Mouse (Mus musculus) monocyte, adult 59 days (primary cell): Measurements from ENCODE around the gene Ror1. TPM values are rescaled to one million over a fixed set of nuclear protein-coding genes. Genes with fewer than 3 reads are reported as not detected.

Source experiments
- total RNA-seq, 2 experiments: library from RNA; stranded (reverse); gene quantifications; one replicate each; pipeline ENCODE4 v1.2.4; 2023

Ror1 gene
- total RNA-seq: not detected

GRCm38 (mm10) chr4:100095685-100096595 is at the start of gene Ror1:
TSS of gene Ror1 (plus strand) at chr4:100095791.

GRCm38 (mm10) chr4:100478592-100479321 is 383.2 kb downstream of the Ror1 start, which contains the start of gene Ube2u:
TSS of gene Ube2u (plus strand) at chr4:100478849.

Other genes starting within 250 kb of the Ror1 start
- gene Pgm1, start 166.4 kb upstream of the Ror1 start, total RNA-seq: 10 to 100 TPM; 14.3 to 15.1 TPM
- 1 to 10 TPM; 1.2 to 2.6 TPM for gene Itgb3bp, start 166.0 kb upstream of the Ror1 start, total RNA-seq